Mouse (Mus musculus): ENCODE data around the gene Gpat3.

DNA sequence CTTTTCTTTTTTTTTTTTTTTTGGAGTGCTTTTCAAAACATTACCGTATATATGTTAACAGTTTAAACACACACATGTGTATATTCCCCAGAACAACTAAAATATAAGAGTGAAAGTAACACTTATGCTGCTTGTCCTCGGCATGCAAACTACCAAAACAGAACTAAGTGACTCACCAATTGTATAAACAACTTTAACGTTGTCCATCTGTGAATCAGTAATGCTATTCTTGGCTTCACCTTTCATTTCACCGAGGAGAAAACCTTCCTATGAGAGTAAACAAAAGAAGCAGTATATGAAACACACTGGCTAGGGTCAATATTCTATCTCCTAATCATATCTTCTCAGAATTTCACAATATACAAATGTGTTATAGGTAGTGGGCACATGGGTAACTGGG, 27.2 kb upstream of the Gpat3 start:
- TF ChIP-seq POLR2A (IDR thresholded peaks at IDR 0.05; ENCODE audit: low read depth, low read length) (no peak), CTCF (IDR thresholded peaks at IDR 0.05; ENCODE audit: extremely low read depth, insufficient read length, insufficient replicate concordance, low read depth, low read length) (no peak)
